Mouse (Mus musculus): ENCODE results near the gene Calr. TPM values are rescaled to one million over a fixed set of nuclear protein-coding genes. Genes with fewer than 3 reads are reported as not detected.

Calr gene
- polyA plus RNA-seq (2012; ENCODE audit: low replicate concordance) = 243 and 806 TPM in 2 replicates

DNA sequence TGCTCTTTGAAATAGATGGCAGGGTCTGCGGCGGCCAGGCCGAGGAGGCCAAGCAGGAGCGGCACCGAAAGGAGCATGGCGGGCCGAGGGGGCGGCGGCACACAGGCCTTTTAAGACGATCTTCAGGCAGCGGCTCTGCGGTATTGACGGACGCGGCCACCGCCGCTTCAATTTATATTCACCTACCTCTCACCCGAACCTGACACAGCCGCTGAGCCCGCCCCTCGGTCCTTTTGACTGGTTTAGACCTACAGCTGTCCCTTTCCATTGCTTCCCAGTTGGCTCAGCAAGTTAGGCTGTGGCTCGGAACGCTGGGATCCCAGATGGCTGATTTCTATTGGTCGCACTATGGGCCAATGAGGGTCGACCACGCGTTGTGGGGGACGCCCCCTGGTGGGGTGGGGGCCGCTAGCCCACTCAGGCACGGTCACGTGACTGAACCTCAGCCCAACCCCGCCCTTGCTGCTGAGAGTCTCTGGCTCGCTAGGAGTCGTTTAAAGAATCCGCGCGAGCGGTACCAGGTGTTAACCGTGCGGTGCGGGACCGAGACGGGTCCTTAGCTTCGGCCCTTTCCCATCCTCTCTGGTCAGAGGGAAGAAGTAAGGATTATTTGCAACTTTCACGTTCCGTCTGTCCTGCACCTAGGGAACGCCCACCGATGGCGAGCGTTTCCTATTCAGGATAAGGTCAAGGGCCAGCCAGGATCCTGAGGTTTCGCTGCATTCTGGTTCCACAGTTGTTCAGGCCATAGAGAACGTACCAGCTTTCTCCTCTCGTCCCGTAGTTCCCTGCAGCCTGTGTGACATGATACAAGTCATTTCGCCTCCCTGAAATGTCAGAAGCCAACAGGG is at the start of gene Calr:
Gene Calr (minus strand): TSS at position 213 of the 851 bp plus-strand sequence.

DNA sequence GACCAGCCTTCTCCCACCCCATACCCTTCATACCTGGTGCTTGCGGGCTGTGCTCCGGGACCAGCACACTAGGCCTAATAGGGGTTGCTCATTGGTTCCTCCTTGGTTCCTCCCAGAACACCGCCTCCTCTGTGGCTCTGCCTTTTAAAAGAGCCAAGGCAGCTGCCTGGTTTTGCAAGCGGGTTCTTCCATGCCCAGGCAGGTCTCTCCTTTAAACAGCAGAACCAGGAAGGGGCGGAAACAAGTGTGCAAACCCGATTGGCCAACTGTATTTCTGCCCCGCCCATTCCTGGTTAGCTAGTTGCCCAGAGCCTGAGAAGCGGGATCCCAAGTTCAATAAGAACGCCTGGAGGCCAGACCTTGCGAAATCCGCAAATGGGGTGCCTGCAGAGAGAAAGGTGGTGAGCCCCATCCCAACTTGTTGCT is 47.0 kb upstream of the Calr start, which contains the start of gene Gcdh:
Gene Gcdh (minus strand): TSS at position 213 of the 426 bp plus-strand sequence.

DNA sequence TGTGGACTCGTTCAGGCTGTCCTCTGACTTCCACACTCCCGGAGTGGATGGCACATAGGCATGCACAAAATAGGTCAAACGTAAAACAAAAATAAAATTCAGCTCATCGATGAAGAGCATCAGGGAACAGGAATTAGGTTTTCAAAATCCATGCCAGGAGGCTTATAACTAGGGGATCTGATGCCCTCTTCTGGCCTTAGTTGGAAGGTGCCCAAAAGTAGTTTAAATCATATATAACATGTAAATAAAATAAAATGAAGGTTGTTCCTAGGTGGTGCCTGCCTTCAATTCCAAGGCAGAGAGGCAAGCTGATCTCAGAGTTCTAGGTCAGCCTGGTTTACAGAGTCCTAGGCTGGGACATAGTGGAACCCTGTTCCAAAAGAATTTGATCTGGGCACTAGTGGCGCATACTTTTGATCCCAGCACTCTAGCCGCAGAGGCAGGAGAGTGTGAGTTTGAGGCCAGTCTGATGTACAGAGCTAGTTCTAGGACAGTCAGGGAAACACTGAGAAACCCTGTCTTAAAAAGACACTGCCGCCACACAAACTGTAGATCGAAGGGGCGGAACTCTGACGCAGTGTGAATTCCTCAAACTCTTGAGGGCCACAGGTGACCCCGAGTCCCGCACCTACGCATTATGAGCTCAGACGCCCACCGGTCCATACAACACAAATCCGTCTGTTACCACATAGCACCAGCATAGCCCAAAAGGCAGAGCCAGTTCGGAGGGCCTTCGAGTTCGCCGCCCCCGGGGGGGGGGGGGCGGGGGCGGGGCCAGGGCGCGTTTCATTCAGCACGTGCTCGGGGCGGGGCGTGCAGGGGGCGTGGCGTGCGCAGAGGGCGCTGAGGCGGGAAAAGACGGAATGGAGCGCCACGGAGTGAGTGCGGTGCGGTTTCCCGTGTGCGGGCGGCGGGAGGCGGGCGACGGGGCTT is 24.9 kb upstream of the Calr start, which contains the start of gene Syce2:
Gene Syce2 (plus strand): TSS at position 736 of the 933 bp plus-strand sequence.

DNA sequence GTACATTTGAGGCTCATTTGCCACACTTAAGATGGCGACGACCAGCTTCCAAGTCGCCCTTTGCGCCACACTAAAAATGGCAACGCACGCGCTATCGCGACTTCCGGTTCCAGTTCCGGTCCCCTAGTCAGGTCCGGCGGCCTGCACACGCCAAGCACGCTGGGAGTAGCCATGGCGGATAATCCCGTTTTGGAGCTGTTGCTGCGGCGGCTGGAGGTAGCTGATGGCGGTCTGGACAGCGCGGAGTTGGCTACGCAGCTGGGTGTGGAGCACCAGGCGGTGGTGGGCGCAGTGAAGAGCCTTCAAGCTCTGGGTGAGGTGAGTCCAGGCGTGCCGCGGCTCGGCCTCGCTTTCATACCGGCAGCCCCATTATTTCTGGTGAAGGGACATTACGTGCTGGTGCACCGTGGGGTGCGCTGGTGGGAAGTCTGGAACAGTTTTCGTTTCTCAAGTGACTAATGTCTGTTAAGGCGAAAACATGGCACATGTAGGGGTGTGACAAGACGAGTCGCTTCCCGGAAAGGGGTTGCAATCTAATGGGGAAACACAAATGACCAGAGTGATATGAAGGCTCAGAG is 10.2 kb upstream of the Calr start, which contains the start of gene Farsa:
Gene Farsa (plus strand): TSS at position 126 of the 578 bp plus-strand sequence.

DNA sequence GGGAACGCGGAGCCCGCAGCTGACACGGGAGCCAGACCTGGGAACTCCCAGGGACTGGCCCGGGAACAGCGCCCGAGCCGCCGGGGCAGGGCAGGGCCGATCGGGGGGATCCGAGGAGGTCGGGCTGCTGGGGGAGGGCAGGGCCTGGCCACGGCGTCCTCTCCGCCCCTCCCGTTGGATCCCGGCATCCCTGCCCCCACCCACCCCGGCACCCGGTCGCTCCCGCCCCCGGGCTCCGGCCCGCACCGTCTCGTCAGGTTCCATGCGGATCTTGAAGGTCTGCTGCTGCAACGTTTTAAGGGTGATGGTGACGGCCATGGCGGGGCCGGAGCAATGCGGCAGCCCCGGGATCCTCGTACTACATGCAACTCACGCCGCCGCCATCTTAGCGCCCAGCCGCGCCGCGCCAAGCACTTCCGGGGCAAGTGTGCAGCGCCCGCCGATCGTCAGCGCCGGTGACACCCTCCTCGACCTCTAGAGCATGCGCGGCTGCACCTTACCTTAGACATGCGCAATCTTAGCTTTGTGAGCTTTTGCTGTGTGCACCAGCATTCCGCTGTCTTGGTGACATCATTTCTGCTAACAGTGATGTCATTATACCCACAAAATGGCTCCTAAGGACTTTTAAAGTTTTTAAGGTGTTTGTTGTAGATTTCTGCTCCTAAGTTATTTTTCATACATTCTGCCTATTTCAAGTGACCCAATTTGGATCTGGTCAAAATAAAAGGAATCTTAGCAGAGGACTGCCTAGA is 6.3 kb downstream of the Calr start, which contains the start of gene Rad23a:
Gene Rad23a (minus strand): TSS at position 418 of the 752 bp plus-strand sequence.

DNA sequence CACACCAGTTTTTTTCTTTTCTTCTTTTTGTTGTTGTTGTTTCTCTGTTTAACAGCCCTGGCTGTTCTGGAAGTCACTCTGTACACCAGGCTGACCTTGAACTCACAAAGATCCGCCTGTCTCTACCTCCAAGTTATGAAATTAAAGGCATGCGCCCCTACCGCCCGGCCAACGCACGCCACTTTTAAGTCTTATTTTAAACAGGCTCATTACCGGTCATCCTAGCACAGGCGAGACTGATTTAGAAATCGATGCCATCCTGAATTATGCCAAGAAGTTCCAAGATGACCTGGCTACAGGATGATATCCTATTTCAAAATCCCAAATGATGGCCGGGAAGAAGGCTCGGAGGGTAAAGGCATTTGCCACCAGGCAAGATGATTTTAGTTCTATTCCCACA is 15.2 kb downstream of the Calr start, which contains the start of gene Gadd45gip1:
Gene Gadd45gip1 (plus strand): TSS at position 33 of the 400 bp plus-strand sequence.

DNA sequence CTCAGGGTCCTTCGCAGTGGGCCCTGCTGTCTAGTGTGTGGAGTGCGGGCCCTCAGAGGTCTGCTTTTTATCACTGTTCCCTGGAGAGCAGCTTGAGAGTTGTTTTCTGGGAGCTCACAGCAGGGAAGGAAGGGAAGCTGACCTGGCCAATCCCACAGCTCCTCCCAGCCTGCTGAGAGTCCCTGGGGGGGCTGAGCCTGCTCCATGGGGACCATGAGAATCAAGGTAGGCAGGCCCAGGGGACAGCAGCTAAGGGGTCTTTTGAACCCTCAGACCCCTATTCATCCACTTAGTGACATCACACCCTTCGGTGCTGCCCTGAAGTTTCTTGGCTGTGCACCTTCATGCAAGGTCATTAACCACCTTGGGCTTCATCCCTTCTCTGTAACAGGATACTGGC is 24.0 kb downstream of the Calr start, which contains the start of gene Dand5:
Gene Dand5 (minus strand): TSS at position 101 of the 400 bp plus-strand sequence.

DNA sequence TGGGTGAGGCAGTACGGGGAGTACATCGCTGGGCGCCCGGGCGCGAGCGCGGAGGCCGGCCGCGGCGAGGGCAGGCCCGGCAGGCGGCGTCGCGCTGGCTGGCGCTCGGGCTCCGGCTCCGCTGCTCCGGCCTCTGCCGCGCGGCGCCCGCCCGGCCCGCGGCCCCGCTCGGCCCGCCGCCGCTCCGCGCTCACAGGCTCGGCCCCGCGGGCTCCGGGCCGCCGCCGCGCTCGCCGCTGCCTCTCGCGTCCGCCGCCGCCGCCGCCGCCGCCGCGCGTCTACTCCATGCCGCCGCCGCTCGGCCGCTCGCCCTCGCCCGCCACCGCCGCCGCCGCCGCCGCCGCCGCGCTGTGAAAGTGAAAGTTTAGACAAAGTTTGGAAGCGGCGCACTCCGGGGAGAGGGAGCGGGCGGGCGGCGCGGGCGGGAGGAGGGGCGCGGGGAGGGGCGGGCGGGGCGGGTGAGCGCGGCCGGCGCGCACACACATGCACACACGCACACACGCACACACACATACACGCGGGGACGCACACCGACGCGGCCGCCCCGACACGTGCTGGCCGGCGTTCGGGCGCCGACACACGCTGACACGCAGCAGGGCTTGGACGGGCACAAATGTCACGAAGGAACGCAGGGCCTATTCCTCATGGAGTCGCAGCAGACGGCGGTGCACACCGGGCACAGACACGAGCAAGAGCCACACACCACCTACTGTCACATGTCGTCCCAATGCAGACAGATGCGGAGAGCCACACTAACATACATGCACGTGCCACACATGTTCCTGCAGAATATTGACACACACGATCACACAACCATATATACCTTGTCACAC is 46.5 kb downstream of the Calr start, which contains the start of gene Nfix:
Gene Nfix (minus strand): TSS at position 346 of the 833 bp plus-strand sequence.

Other genes starting within 250 kb of the Calr start
- 84.4 and 161 TPM in 2 replicates for gene Ier2, start 184.1 kb downstream of the Calr start, polyA plus RNA-seq (2012; ENCODE audit: low replicate concordance)
- 263 and 316 TPM in 2 replicates for gene Trmt1, start 160.6 kb downstream of the Calr start, polyA plus RNA-seq (2012; ENCODE audit: low replicate concordance)
- gene Nacc1, start 159.1 kb downstream of the Calr start, polyA plus RNA-seq (2012; ENCODE audit: low replicate concordance) = 145 and 272 TPM in 2 replicates
- gene Lyl1, start 145.5 kb downstream of the Calr start, polyA plus RNA-seq (2012; ENCODE audit: low replicate concordance) = 190 and 269 TPM in 2 replicates
- 27.2 and 30.1 TPM in 2 replicates for gene G430095P16Rik, start 123.9 kb downstream of the Calr start, polyA plus RNA-seq (2012; ENCODE audit: low replicate concordance)
- gene Nfix, start 46.6 kb downstream of the Calr start, polyA plus RNA-seq (2012; ENCODE audit: low replicate concordance) = 88.8 and 111 TPM in 2 replicates
- gene Dand5, start 24.1 kb downstream of the Calr start, polyA plus RNA-seq (2012; ENCODE audit: low replicate concordance) = 1.6 and 2.0 TPM in 2 replicates
- gene Gadd45gip1, start 15.4 kb downstream of the Calr start, polyA plus RNA-seq (2012; ENCODE audit: low replicate concordance) = 50.6 and 92.7 TPM in 2 replicates
- 1,135 and 1,429 TPM in 2 replicates for gene Rad23a, start 6.3 kb downstream of the Calr start, polyA plus RNA-seq (2012; ENCODE audit: low replicate concordance)
- gene Farsa, start 10.1 kb upstream of the Calr start, polyA plus RNA-seq (2012; ENCODE audit: low replicate concordance) = 41.5 and 103 TPM in 2 replicates
- gene Syce2, start 25.2 kb upstream of the Calr start, polyA plus RNA-seq (2012; ENCODE audit: low replicate concordance) = 58.0 and 82.4 TPM in 2 replicates
- 47.9 and 84.2 TPM in 2 replicates for gene Gcdh, start 47.0 kb upstream of the Calr start, polyA plus RNA-seq (2012; ENCODE audit: low replicate concordance)
- gene Klf1, start 55.0 kb upstream of the Calr start, polyA plus RNA-seq (2012; ENCODE audit: low replicate concordance) = 1,095 and 1,669 TPM in 2 replicates
- gene Dnase2a, start 61.6 kb upstream of the Calr start, polyA plus RNA-seq (2012; ENCODE audit: low replicate concordance) = 14.5 and 50.4 TPM in 2 replicates
- 0.66 and 1.1 TPM in 2 replicates for gene Mast1, start 90.4 kb upstream of the Calr start, polyA plus RNA-seq (2012; ENCODE audit: low replicate concordance)
- not detected in 2 replicates for gene Rtbdn, start 100.1 kb upstream of the Calr start, polyA plus RNA-seq (2012; ENCODE audit: low replicate concordance)
- not detected in 2 replicates for gene Gm49661, start 122.5 kb upstream of the Calr start, polyA plus RNA-seq (2012; ENCODE audit: low replicate concordance)
- 98.3 and 368 TPM in 2 replicates for gene Prdx2, start 122.7 kb upstream of the Calr start, polyA plus RNA-seq (2012; ENCODE audit: low replicate concordance)
- gene Rnaseh2a, start 122.8 kb upstream of the Calr start, polyA plus RNA-seq (2012; ENCODE audit: low replicate concordance) = 523 and 1,249 TPM in 2 replicates
- 244 and 401 TPM in 2 replicates for gene Junb, start 131.8 kb upstream of the Calr start, polyA plus RNA-seq (2012; ENCODE audit: low replicate concordance)
- 8.4 and 10.8 TPM in 2 replicates for gene Hook2, start 143.7 kb upstream of the Calr start, polyA plus RNA-seq (2012; ENCODE audit: low replicate concordance)
- 0.15 TPM in 1 of 2 replicates, not detected in the other for gene Best2, start 167.6 kb upstream of the Calr start, polyA plus RNA-seq (2012; ENCODE audit: low replicate concordance)
- 115 and 306 TPM in 2 replicates for gene Asna1, start 178.3 kb upstream of the Calr start, polyA plus RNA-seq (2012; ENCODE audit: low replicate concordance)
- 189 and 354 TPM in 2 replicates for gene Trir, start 179.9 kb upstream of the Calr start, polyA plus RNA-seq (2012; ENCODE audit: low replicate concordance)
- 9.4 and 25.7 TPM in 2 replicates for gene Tnpo2, start 190.0 kb upstream of the Calr start, polyA plus RNA-seq (2012; ENCODE audit: low replicate concordance)
- gene Fbxw9, start 213.1 kb upstream of the Calr start, polyA plus RNA-seq (2012; ENCODE audit: low replicate concordance) = 8.5 and 14.5 TPM in 2 replicates
- gene Gm5741, start 221.0 kb upstream of the Calr start, polyA plus RNA-seq (2012; ENCODE audit: low replicate concordance) = not detected in 2 replicates
- gene Dhps, start 224.8 kb upstream of the Calr start, polyA plus RNA-seq (2012; ENCODE audit: low replicate concordance) = 54.9 and 75.7 TPM in 2 replicates
- 2.5 and 39.0 TPM in 2 replicates for gene Wdr83os, start 233.8 kb upstream of the Calr start, polyA plus RNA-seq (2012; ENCODE audit: low replicate concordance)
- gene Wdr83, start 234.4 kb upstream of the Calr start, polyA plus RNA-seq (2012; ENCODE audit: low replicate concordance) = 6.1 and 19.9 TPM in 2 replicates
- 2.8 and 9.6 TPM in 2 replicates for gene Man2b1, start 236.3 kb upstream of the Calr start, polyA plus RNA-seq (2012; ENCODE audit: low replicate concordance)

Data from leukemia stem cell, adult 10-12 weeks (primary cell).